Mouse (Mus musculus) urinary bladder, postnatal 36 days (tissue): Measurements from ENCODE around the gene Rimbp2.
A peak's percentile ranks its signal among the peaks of the same experiment; 100 is the strongest.

ENCODE experiments used
- DNase-seq, 2 experiments: peaks; one replicate each; pipeline ENCODE4 v3.0.0; 2022; ENCODE audit warnings: low spot score in 2 of 2, mixed read lengths in 1 of 2

The Rimbp2 gene

GRCm38 (mm10) chr5:128845033-128845432, 108.3 kb downstream of the Rimbp2 start:
- no peak for DNase-seq

- DNase-seq = no peak
Observed at GRCm38 (mm10) chr5:128843982-128844381, 109.3 kb downstream of the Rimbp2 start.

- DNase-seq = no peak
Observed at GRCm38 (mm10) chr5:128841541-128841940, 111.7 kb downstream of the Rimbp2 start.

- DNase-seq = no peak
Observed at GRCm38 (mm10) chr5:128837045-128837444, 116.2 kb downstream of the Rimbp2 start.

- DNase-seq = no peak
Observed at GRCm38 (mm10) chr5:128834126-128834525, 119.2 kb downstream of the Rimbp2 start.

GRCm38 (mm10) chr5:128822843-128823242, 130.4 kb downstream of the Rimbp2 start:
- no peak for DNase-seq

- DNase-seq = no peak
Observed at GRCm38 (mm10) chr5:128819638-128820285, 133.5 kb downstream of the Rimbp2 start.

- no peak for DNase-seq
Observed at GRCm38 (mm10) chr5:128815629-128816028, 137.7 kb downstream of the Rimbp2 start.

GRCm38 (mm10) chr5:128815078-128815477, 138.2 kb downstream of the Rimbp2 start:
- no peak for DNase-seq

GRCm38 (mm10) chr5:128813121-128813520, 140.2 kb downstream of the Rimbp2 start:
- DNase-seq = no peak

GRCm38 (mm10) chr5:128811431-128811830, 141.9 kb downstream of the Rimbp2 start:
- DNase-seq = no peak

- no peak for DNase-seq
Observed at GRCm38 (mm10) chr5:128810006-128810405, 143.3 kb downstream of the Rimbp2 start.

GRCm38 (mm10) chr5:128809406-128809805, 143.9 kb downstream of the Rimbp2 start:
- no peak for DNase-seq

GRCm38 (mm10) chr5:128808547-128809182, 144.6 kb downstream of the Rimbp2 start:
- DNase-seq = no peak

- DNase-seq = no peak
Observed at GRCm38 (mm10) chr5:128807408-128807807, 145.9 kb downstream of the Rimbp2 start.

- peak in 1 of 2 experiments; percentile 5 for DNase-seq
Observed at GRCm38 (mm10) chr5:128806296-128806998, 146.8 kb downstream of the Rimbp2 start.

GRCm38 (mm10) chr5:128805092-128805491, 148.2 kb downstream of the Rimbp2 start:
- DNase-seq = no peak

GRCm38 (mm10) chr5:128800592-128800991, 152.7 kb downstream of the Rimbp2 start:
- DNase-seq = no peak

- no peak for DNase-seq
Observed at GRCm38 (mm10) chr5:128781621-128782020, 171.7 kb downstream of the Rimbp2 start.

GRCm38 (mm10) chr5:128776386-128776785, 176.9 kb downstream of the Rimbp2 start:
- DNase-seq = no peak

- no peak for DNase-seq
Observed at GRCm38 (mm10) chr5:128769026-128769631, 184.2 kb downstream of the Rimbp2 start.

GRCm38 (mm10) chr5:128761118-128761517, 192.2 kb downstream of the Rimbp2 start:
- no peak for DNase-seq
